Mouse (Mus musculus): ENCODE measurements around the gene Odf2l. TPM values are rescaled to one million over a fixed set of nuclear protein-coding genes. Genes with fewer than 3 reads are reported as not detected.

Odf2l gene
- polyA plus RNA-seq (2021; fragmentation: Nextera tagmentation) = 4.2 and 4.8 TPM in 2 replicates
- long read RNA-seq, experiment 1, transcript Odf2l-201 (15 exons, 2,239 nt) = major isoform, 6 of 26 reads
- long read RNA-seq, experiment 1, partial matches to known transcripts = 4 of 26 reads
- long read RNA-seq, experiment 1, other reads (novel, unspliced or antisense) = 15 of 26 reads
- long read RNA-seq, experiment 2, partial matches to known transcripts = 1 of 10 reads
- long read RNA-seq, experiment 2, other reads (novel, unspliced or antisense) = 8 of 10 reads

GRCm38 (mm10) chr3:145118254-145119001, at the start of gene Odf2l:
Gene Odf2l, plus strand, starts transcription at chr3:145118588.

GRCm38 (mm10) chr3:145099291-145099690, 19.1 kb upstream of the Odf2l start, which contains the start of gene Clca2:
Gene Clca2, minus strand, starts transcription at chr3:145099443.

Other genes starting within 250 kb of the Odf2l start
- gene Clca4b, start 186.1 kb upstream of the Odf2l start, polyA plus RNA-seq (2021; fragmentation: Nextera tagmentation) = not detected in 2 replicates
- gene Clca4a, start 143.5 kb upstream of the Odf2l start, polyA plus RNA-seq (2021; fragmentation: Nextera tagmentation) = not detected in 2 replicates
- gene Clca1, start 85.8 kb upstream of the Odf2l start, polyA plus RNA-seq (2021; fragmentation: Nextera tagmentation) = not detected in 2 replicates
- gene Clca2, start 19.1 kb upstream of the Odf2l start, polyA plus RNA-seq (2021; fragmentation: Nextera tagmentation) = not detected in 2 replicates
- gene Col24a1, start 173.9 kb downstream of the Odf2l start, polyA plus RNA-seq (2021; fragmentation: Nextera tagmentation) = 0.05 and 0.36 TPM in 2 replicates

Data from left cerebral cortex, adult 6 months (tissue).